10 mouse cellular contexts compared by ENCODE assay signal in genomic region chr2:31127219-31127618, GRCm38 (mm10). TPM values are rescaled to one million over a fixed set of nuclear protein-coding genes. Genes with fewer than 3 reads are reported as not detected.
DNase-seq lines count a peak whose midpoint lies in the region; ATAC-seq and TF ChIP-seq lines count a peak whose summit lies in the region.
"Had no signal": no experiment of that assay in that cellular context is flagged by ENCODE, and none has a peak within 500 bp of the region (broad histone marks: within the 10 kb centered on the region; RNA-seq: fewer than 3 reads in every experiment).

No protein-coding gene starts in this region.

- peak overlapping the region; percentile 40; the same call in 1 of the 2 replicates for H3K9ac ChIP-seq in liver, embryonic 11.5 days (ENCODE audit: low read depth, low read length)
- no peak overlapping the region for H3K9ac ChIP-seq in liver, postnatal 0 days (replicated peaks)
- H3K9ac ChIP-seq: midbrain, embryonic 12.5 days had no signal

- no peaks in the 10 kb centered on the region for H3K36me3 ChIP-seq in liver, embryonic 11.5 days (ENCODE audit: control insufficient read depth, insufficient read depth, low read length)
- no peaks in the 10 kb centered on the region for H3K36me3 ChIP-seq in liver, postnatal 0 days (replicated peaks; ENCODE audit: insufficient read depth, low read length)
- H3K36me3 ChIP-seq: midbrain, embryonic 12.5 days had no signal

- TF ChIP-seq EP300 in liver, postnatal 0 days (IDR thresholded peaks at IDR 0.05; ENCODE audit: low read depth), result no peak

- no peak for TF ChIP-seq CTCF in liver, postnatal 0 days (IDR thresholded peaks at IDR 0.05; ENCODE audit: low read depth)

- no peak overlapping the region for H3K4me3 ChIP-seq in liver, embryonic 11.5 days (ENCODE audit: low read depth, low read length)
- no peak overlapping the region for H3K4me3 ChIP-seq in liver, postnatal 0 days (ENCODE audit: low read depth, low read length)
- H3K4me3 ChIP-seq: midbrain, embryonic 12.5 days had no signal

- H3K27ac ChIP-seq in liver, embryonic 11.5 days (ENCODE audit: low read depth, low read length), result peak overlapping the region; percentile 38; the same call in 1 of the 2 replicates
- no peak overlapping the region for H3K27ac ChIP-seq in liver, postnatal 0 days (ENCODE audit: low read depth)
- H3K27ac ChIP-seq: midbrain, embryonic 12.5 days had no signal

- H3K9me3 ChIP-seq in liver, embryonic 11.5 days (ENCODE audit: control insufficient read depth, low read length), result no peaks in the 10 kb centered on the region
- no peaks in the 10 kb centered on the region for H3K9me3 ChIP-seq in liver, postnatal 0 days (ENCODE audit: low read length)
- H3K9me3 ChIP-seq: midbrain, embryonic 12.5 days had no signal

- peak; percentile 96 for DNase-seq in heart, adult 11 months
- DNase-seq in heart, adult 9 months (ENCODE audit: low spot score in 2 of 2), result no peak
- DNase-seq in liver, embryonic 11.5 days (ENCODE audit: low spot score), result no peak
- DNase-seq in liver, postnatal 0 days, result no peak
- peak; percentile 57 for DNase-seq in ZHBTc4 (ENCODE audit: low read depth, low spot score)
- peak; percentile 46 to 62 for DNase-seq in monocyte, adult 2 months (ENCODE audit: low read depth in 1 of 2, low spot score in 2 of 2)
- DNase-seq in Muller cell, postnatal 12 days (ENCODE audit: inconsistent ontology term), result no peak
- DNase-seq in layer of hippocampus, postnatal 10 days (ENCODE audit: low spot score in 2 of 2), result no peak

- 66% methylated on average over 7 of the region's 7 CpGs for WGBS in liver, embryonic 11.5 days
- WGBS in liver, postnatal 0 days (ENCODE audit: insufficient replicate concordance), result 68% methylated on average over 7 of the region's 7 CpGs

- ATAC-seq in liver, embryonic 11.5 days (replicated peaks; ENCODE audit: low FRiP score), result no peak
- no peak for ATAC-seq in liver, postnatal 0 days
- ATAC-seq: inflammation-experienced regulatory T-cells, adult 6 months had no signal

- peaks cover 60% of the 10 kb centered on the region for H3K4me1 ChIP-seq in liver, embryonic 11.5 days (replicated peaks; ENCODE audit: control insufficient read depth, insufficient read depth, low read length)
- H3K4me1 ChIP-seq in liver, postnatal 0 days (ENCODE audit: insufficient read depth), result peaks cover 28% of the 10 kb centered on the region

- no peak overlapping the region; the same call in 1 of the 2 replicates for H3K4me2 ChIP-seq in liver, embryonic 11.5 days
- no peak overlapping the region for H3K4me2 ChIP-seq in liver, postnatal 0 days (ENCODE audit: low read depth, low read length)
- H3K4me2 ChIP-seq: midbrain, embryonic 12.5 days had no signal

- no peaks in the 10 kb centered on the region for H3K27me3 ChIP-seq in liver, embryonic 11.5 days (replicated peaks; ENCODE audit: control insufficient read depth, insufficient read depth, low read length)
- no peaks in the 10 kb centered on the region for H3K27me3 ChIP-seq in liver, postnatal 0 days (ENCODE audit: insufficient read depth, low read length)
- H3K27me3 ChIP-seq: midbrain, embryonic 12.5 days had no signal

RNA-seq across cellular contexts. Expression of gene Fnbp1, which starts 14.6 kb away (rescaled TPM):
- polyA plus RNA-seq in liver, embryonic 11.5 days (2014; fragmentation: Nextera tagmentation; extraction: Ambion mirVana), result 19.3 and 20.6 TPM in 2 replicates
- polyA plus RNA-seq in liver, postnatal 0 days (2015; fragmentation: Nextera tagmentation; extraction: Ambion mirVana), result 4.1 and 4.5 TPM in 2 replicates
- 10 to 100 TPM; 90.2 to 99.0 TPM for total RNA-seq in layer of hippocampus, postnatal 10 days (2021)

RNA-seq across cellular contexts. Expression of gene Gpr107, which starts 24.9 kb away (rescaled TPM):
- polyA plus RNA-seq in liver, embryonic 11.5 days (2014; fragmentation: Nextera tagmentation; extraction: Ambion mirVana), result 17.3 and 21.5 TPM in 2 replicates
- polyA plus RNA-seq in liver, postnatal 0 days (2015; fragmentation: Nextera tagmentation; extraction: Ambion mirVana), result 9.2 and 9.8 TPM in 2 replicates
- 10 to 100 TPM; 50.7 to 54.5 TPM for total RNA-seq in layer of hippocampus, postnatal 10 days (2021)

Comparison
In these comparisons a context has a peak if more than half of its experiments do, and no peak if none do; other contexts are left out.
1. DNase-seq: peak in heart, adult 11 months (single experiment), ZHBTc4 (single experiment) and monocyte, adult 2 months (2 of 2); none in heart, adult 9 months (0 of 2), liver, embryonic 11.5 days (single experiment), liver, postnatal 0 days (single experiment), Muller cell, postnatal 12 days (single experiment) and layer of hippocampus, postnatal 10 days (0 of 2).